12 mouse cellular contexts compared by ENCODE assay signal in genomic region chr4:152273191-152273590, GRCm38 (mm10). TPM values are rescaled to one million over a fixed set of nuclear protein-coding genes. Genes with fewer than 3 reads are reported as not detected.
A peak's percentile ranks its signal among the peaks of the same experiment; 100 is the strongest.
DNase-seq lines count a peak whose midpoint lies in the region; ATAC-seq and TF ChIP-seq lines count a peak whose summit lies in the region.
"Had no signal": no experiment of that assay in that cellular context is flagged by ENCODE, and none has a peak within 500 bp of the region (broad histone marks: within the 10 kb centered on the region; RNA-seq: fewer than 3 reads in every experiment).

No protein-coding gene starts in this region.

- H3K27me3 ChIP-seq in heart, embryonic 11.5 days (ENCODE audit: control insufficient read depth, insufficient read depth, low read length), result peaks cover 14% of the 10 kb centered on the region
- no peaks in the 10 kb centered on the region for H3K27me3 ChIP-seq in heart, embryonic 16.5 days (ENCODE audit: control insufficient read depth, insufficient read depth, low read length)
- peaks cover 72% of the 10 kb centered on the region for H3K27me3 ChIP-seq in midbrain, embryonic 10.5 days (ENCODE audit: low read depth, poor library complexity, severe bottlenecking)

- H3K27ac ChIP-seq in heart, embryonic 11.5 days (ENCODE audit: low read depth, low read length), result peak overlapping the region; percentile 84
- H3K27ac ChIP-seq in ES-E14 (ENCODE audit: insufficient read depth, low read depth, low read length, poor library complexity, severe bottlenecking), result no peak overlapping the region
- peak overlapping the region; percentile 86 for H3K27ac ChIP-seq in heart, embryonic 16.5 days (ENCODE audit: low read length)
- peak overlapping the region; percentile 82 for H3K27ac ChIP-seq in midbrain, embryonic 10.5 days (replicated peaks)

- H3K9me3 ChIP-seq in heart, embryonic 11.5 days (replicated peaks; ENCODE audit: control insufficient read depth, low read length), result no peaks in the 10 kb centered on the region
- no peaks in the 10 kb centered on the region for H3K9me3 ChIP-seq in ES-E14 (ENCODE audit: control insufficient read depth, insufficient read depth, low read depth, low read length)
- no peaks in the 10 kb centered on the region for H3K9me3 ChIP-seq in heart, embryonic 16.5 days (replicated peaks; ENCODE audit: control insufficient read depth, low read length)
- no peaks in the 10 kb centered on the region for H3K9me3 ChIP-seq in midbrain, embryonic 10.5 days (replicated peaks)

- WGBS in heart, embryonic 11.5 days (ENCODE audit: insufficient replicate concordance), result 29% methylated on average over 3 of the region's 3 CpGs
- 31% methylated on average over 3 of the region's 3 CpGs for whole genome bisulfite sequencing in heart, embryonic 16.5 days
- WGBS in midbrain, embryonic 10.5 days, result 27% methylated on average over 3 of the region's 3 CpGs

- peaks cover 37% of the 10 kb centered on the region for H3K4me1 ChIP-seq in heart, embryonic 11.5 days (ENCODE audit: control insufficient read depth, insufficient read depth, low read length)
- H3K4me1 ChIP-seq in ES-E14 (ENCODE audit: control insufficient read depth in 2 of 2, insufficient read depth in 2 of 2, low read length in 2 of 2, poor library complexity in 1 of 2), result peaks cover 0 to 14% of the 10 kb centered on the region in 2 experiments; a peak in 1 of 4 replicates
- peaks cover 42% of the 10 kb centered on the region for H3K4me1 ChIP-seq in heart, embryonic 16.5 days (ENCODE audit: control insufficient read depth, insufficient read depth, low read length)
- H3K4me1 ChIP-seq in midbrain, embryonic 10.5 days, result peaks cover 70% of the 10 kb centered on the region

- H3K9ac ChIP-seq in heart, embryonic 11.5 days (ENCODE audit: low read depth, low read length), result no peak overlapping the region
- H3K9ac ChIP-seq in ES-E14 (ENCODE audit: insufficient read depth, low read depth, low read length, poor library complexity, severe bottlenecking), result no peak overlapping the region
- H3K9ac ChIP-seq in heart, embryonic 16.5 days (ENCODE audit: low read length), result peak overlapping the region; percentile 42

- no peaks in the 10 kb centered on the region for H3K36me3 ChIP-seq in heart, embryonic 11.5 days (ENCODE audit: control insufficient read depth, insufficient read depth, low read length)
- peaks cover 2% of the 10 kb centered on the region; the same call in 1 of the 2 replicates for H3K36me3 ChIP-seq in ES-E14 (ENCODE audit: control insufficient read depth, insufficient read depth, low read length, poor library complexity, severe bottlenecking)
- H3K36me3 ChIP-seq in heart, embryonic 16.5 days (ENCODE audit: control insufficient read depth, insufficient read depth), result no peaks in the 10 kb centered on the region; the same call in 1 of the 2 replicates
- peaks cover 5% of the 10 kb centered on the region for H3K36me3 ChIP-seq in midbrain, embryonic 10.5 days

- in situ Hi-C loops in ES-E14 (cut with MboI; ENCODE audit: low sequenced_read_pairs in 2 of 2, unreplicated experiment in 2 of 2), result no loop called here

- no peak for DNase-seq in heart, postnatal 4 days
- DNase-seq in ES-E14 (ENCODE audit: low read depth, low spot score), result no peak
- no peak for DNase-seq in midbrain, embryonic 10.5 days (ENCODE audit: low spot score)
- no peak for DNase-seq in cerebellum, postnatal 4 days (ENCODE audit: low spot score in 2 of 2)
- DNase-seq in thymus, postnatal 36 days, result no peak
- DNase-seq: adrenal gland, adult 8-10 months had no signal

- no peak for ATAC-seq in heart, embryonic 11.5 days (replicated peaks; ENCODE audit: insufficient number of reproducible peaks, low FRiP score, low TSS enrichment)
- no peak for ATAC-seq in heart, embryonic 16.5 days (replicated peaks; ENCODE audit: extremely low read depth, insufficient read depth, low FRiP score)
- ATAC-seq in CD4-positive, CD25-positive, alpha-beta regulatory T cell, adult 4 months, result no peak

- no peak overlapping the region; the same call in 1 of the 2 replicates for H3K4me3 ChIP-seq in heart, embryonic 11.5 days (ENCODE audit: low read depth, low read length)
- H3K4me3 ChIP-seq in ES-E14 (ENCODE audit: insufficient read depth in 1 of 2, low read depth in 1 of 2, low read length in 2 of 2, poor library complexity in 1 of 2, severe bottlenecking in 1 of 2), result peak overlapping the region; percentile 68 to 81; a peak in 1 of 4 replicates
- no peak overlapping the region for H3K4me3 ChIP-seq in heart, embryonic 16.5 days (ENCODE audit: low read length)
- peak overlapping the region; percentile 64 for H3K4me3 ChIP-seq in midbrain, embryonic 10.5 days
- H3K4me3 ChIP-seq: erythroblast, embryonic 14.5 days had no signal

- H3K4me2 ChIP-seq in heart, embryonic 11.5 days, result peak overlapping the region; percentile 95
- H3K4me2 ChIP-seq in heart, embryonic 16.5 days (ENCODE audit: low read depth, low read length), result no peak overlapping the region

TF ChIP-seq in ES-E14, 5 proteins besides CTCF, POLR2A, EP300 and RAD21:
- TF ChIP-seq CHD2 (IDR thresholded peaks at IDR 0.05; ENCODE audit: low read depth, low read length) (no peak), ZNF384 (IDR thresholded peaks at IDR 0.05; ENCODE audit: low read depth, low read length) (no peak)

RNA-seq across cellular contexts. Expression of gene Gpr153, which starts 0.8 kb away (rescaled TPM):
- polyA plus RNA-seq in heart, embryonic 11.5 days (2014; fragmentation: Nextera tagmentation; extraction: Ambion mirVana), result 7.8 and 9.0 TPM in 2 replicates
- total RNA-seq in heart, postnatal 4 days (2021), result 10 to 100 TPM; 30.1 to 30.6 TPM
- total RNA-seq in ES-E14 (2012; rRNA removed), result 5.1 and 7.2 TPM in 2 replicates
- 8.4 and 10.4 TPM in 2 replicates for polyA plus RNA-seq in heart, embryonic 16.5 days (2015; fragmentation: Nextera tagmentation; extraction: Ambion mirVana)
- polyA plus RNA-seq in midbrain, embryonic 10.5 days (2016; fragmentation: Nextera tagmentation; extraction: Ambion mirVana), result 7.0 and 7.7 TPM in 2 replicates
- under 1 TPM in 1 of 2 experiments, not detected in 1; 0.13 TPM for polyA plus RNA-seq in CD4-positive, CD25-positive, alpha-beta regulatory T cell, adult 4 months (2017; shearing (Covaris generic))
- polyA plus RNA-seq: erythroblast, embryonic 14.5 days had no signal

RNA-seq across cellular contexts. Expression of gene Hes3, which starts 18.3 kb away (rescaled TPM):
- polyA plus RNA-seq in heart, embryonic 11.5 days (2014; fragmentation: Nextera tagmentation; extraction: Ambion mirVana), result not detected in 2 replicates
- not detected for total RNA-seq in heart, postnatal 4 days (2021)
- total RNA-seq in ES-E14 (2012; rRNA removed), result 0.58 and 1.1 TPM in 2 replicates
- not detected in 2 replicates for polyA plus RNA-seq in heart, embryonic 16.5 days (2015; fragmentation: Nextera tagmentation; extraction: Ambion mirVana)
- polyA plus RNA-seq in midbrain, embryonic 10.5 days (2016; fragmentation: Nextera tagmentation; extraction: Ambion mirVana), result 26.3 and 30.9 TPM in 2 replicates
- polyA plus RNA-seq in CD4-positive, CD25-positive, alpha-beta regulatory T cell, adult 4 months (2017; shearing (Covaris generic)), result not detected
- total RNA-seq: adrenal gland, adult 8-10 months; layer of hippocampus, adult 8-10 months; megakaryocyte progenitor cell, adult 5-6 weeks had no signal
- polyA plus RNA-seq: erythroblast, embryonic 14.5 days had no signal

RNA-seq across cellular contexts. Expression of gene Icmt, which starts 23.8 kb away (rescaled TPM):
- polyA plus RNA-seq in heart, embryonic 11.5 days (2014; fragmentation: Nextera tagmentation; extraction: Ambion mirVana), result 15.9 and 22.6 TPM in 2 replicates
- total RNA-seq in heart, postnatal 4 days (2021), result 10 to 100 TPM; 32.1 to 33.3 TPM
- 47.7 and 61.4 TPM in 2 replicates for total RNA-seq in ES-E14 (2012; rRNA removed)
- 19.3 and 23.3 TPM in 2 replicates for polyA plus RNA-seq in heart, embryonic 16.5 days (2015; fragmentation: Nextera tagmentation; extraction: Ambion mirVana)
- polyA plus RNA-seq in midbrain, embryonic 10.5 days (2016; fragmentation: Nextera tagmentation; extraction: Ambion mirVana), result 26.8 and 27.6 TPM in 2 replicates
- polyA plus RNA-seq in CD4-positive, CD25-positive, alpha-beta regulatory T cell, adult 4 months (2017; shearing (Covaris generic)), result 1 to 10 TPM; 3.9 to 8.2 TPM

RNA-seq across cellular contexts. Expression of gene Rnf207, which starts 45.6 kb away (rescaled TPM):
- polyA plus RNA-seq in heart, embryonic 11.5 days (2014; fragmentation: Nextera tagmentation; extraction: Ambion mirVana), result 27.4 and 27.5 TPM in 2 replicates
- 100 to 1,000 TPM; 105 to 116 TPM for total RNA-seq in heart, postnatal 4 days (2021)
- total RNA-seq in ES-E14 (2012; rRNA removed), result 4.6 and 9.0 TPM in 2 replicates
- polyA plus RNA-seq in heart, embryonic 16.5 days (2015; fragmentation: Nextera tagmentation; extraction: Ambion mirVana), result 118 and 122 TPM in 2 replicates
- 1.5 and 2.4 TPM in 2 replicates for polyA plus RNA-seq in midbrain, embryonic 10.5 days (2016; fragmentation: Nextera tagmentation; extraction: Ambion mirVana)
- polyA plus RNA-seq in CD4-positive, CD25-positive, alpha-beta regulatory T cell, adult 4 months (2017; shearing (Covaris generic)), result not detected

RNA-seq across cellular contexts. Expression of gene Rpl22, which starts 52.4 kb away (rescaled TPM):
- polyA plus RNA-seq in heart, embryonic 11.5 days (2014; fragmentation: Nextera tagmentation; extraction: Ambion mirVana), result 285 and 300 TPM in 2 replicates
- total RNA-seq in heart, postnatal 4 days (2021), result 100 to 1,000 TPM; 312 to 319 TPM
- 1,269 and 1,458 TPM in 2 replicates for total RNA-seq in ES-E14 (2012; rRNA removed)
- 186 and 190 TPM in 2 replicates for polyA plus RNA-seq in heart, embryonic 16.5 days (2015; fragmentation: Nextera tagmentation; extraction: Ambion mirVana)
- 282 and 358 TPM in 2 replicates for polyA plus RNA-seq in midbrain, embryonic 10.5 days (2016; fragmentation: Nextera tagmentation; extraction: Ambion mirVana)
- polyA plus RNA-seq in CD4-positive, CD25-positive, alpha-beta regulatory T cell, adult 4 months (2017; shearing (Covaris generic)), result 1,000 to 10,000 TPM in 1 of 2 experiments, 100 to 1,000 TPM in 1; 772 to 1,018 TPM

Comparison
In these comparisons a context has a peak if more than half of its experiments do, and no peak if none do; other contexts are left out.
1. H3K4me3 ChIP-seq: peak in ES-E14 (2 of 2) and midbrain, embryonic 10.5 days (single experiment); none in heart, embryonic 11.5 days (single experiment) and heart, embryonic 16.5 days (single experiment).
2. RNA of gene Hes3, which starts 18.3 kb away (polyA plus RNA-seq): 26.3 to 30.9 TPM in midbrain, embryonic 10.5 days; not detected in heart, embryonic 16.5 days, not detected in heart, embryonic 11.5 days and not detected in CD4-positive, CD25-positive, alpha-beta regulatory T cell, adult 4 months; every median in the first group is over 10 times any median in the second.